8 mouse cellular contexts compared by ENCODE assay signal in the genomic region with DNA sequence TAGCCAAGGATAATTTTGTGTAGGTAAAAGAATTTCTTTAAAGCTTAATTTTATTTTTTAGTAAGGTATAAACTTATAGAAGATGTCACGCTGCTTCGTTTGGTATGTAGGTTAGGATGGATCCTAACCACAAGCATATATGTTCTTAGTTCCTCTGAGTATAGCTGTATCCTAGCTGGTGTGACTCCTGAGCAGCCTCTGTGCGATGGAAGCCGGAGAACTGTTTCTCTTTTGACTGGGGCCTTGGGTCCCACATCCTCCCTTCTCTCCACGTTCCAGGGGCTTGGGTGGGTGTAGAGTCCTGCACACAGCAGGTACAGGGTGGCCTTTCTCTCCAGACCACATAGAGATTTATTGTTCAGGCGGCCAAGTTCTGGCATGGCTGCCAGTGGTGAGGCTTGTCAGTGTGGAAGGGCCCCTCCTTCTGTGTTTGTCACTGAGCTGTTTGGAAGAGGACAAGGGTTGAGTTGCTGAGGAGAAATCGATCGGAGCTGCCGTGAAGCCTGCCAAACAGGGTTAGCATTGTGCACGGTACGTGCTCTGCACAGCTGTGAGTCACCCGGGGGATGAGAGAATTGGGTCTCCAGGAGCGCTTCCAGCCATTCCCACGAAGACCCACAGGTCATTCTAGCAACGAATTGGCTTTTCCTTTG. TPM values are rescaled to one million over a fixed set of nuclear protein-coding genes. Genes with fewer than 3 reads are reported as not detected.
DNase-seq lines count a peak whose midpoint lies in the region; ATAC-seq and TF ChIP-seq lines count a peak whose summit lies in the region.

No protein-coding gene starts in this region.

- no peaks in the 10 kb centered on the region for H3K9me3 ChIP-seq in neural tube, embryonic 15.5 days (replicated peaks)

- peak; percentile 83 for ATAC-seq in neural tube, embryonic 15.5 days (ENCODE audit: low FRiP score)

- no peaks in the 10 kb centered on the region for H3K27me3 ChIP-seq in neural tube, embryonic 15.5 days (replicated peaks)

- no peak overlapping the region for H3K4me3 ChIP-seq in neural tube, embryonic 15.5 days (replicated peaks)

- H3K9ac ChIP-seq in neural tube, embryonic 15.5 days (replicated peaks) = no peak overlapping the region

- no peak for TF ChIP-seq POLR2A in brain, embryonic 14.5 days (IDR thresholded peaks at IDR 0.05; ENCODE audit: borderline replicate concordance, extremely low read depth, insufficient read depth, insufficient read length, poor library complexity, severe bottlenecking)

- peak overlapping the region; percentile 11 for H3K4me2 ChIP-seq in neural tube, embryonic 15.5 days

- no peak for TF ChIP-seq CTCF in brain, embryonic 14.5 days (IDR thresholded peaks at IDR 0.05; ENCODE audit: borderline replicate concordance, extremely low read depth, insufficient read depth, insufficient read length)

- H3K27ac ChIP-seq in neural tube, embryonic 15.5 days (replicated peaks) = peak overlapping the region; percentile 61

- DNase-seq in cerebellum, adult 9-11 months = peak; percentile 13
- DNase-seq in cerebellum, adult 9-10 months = no peak
- DNase-seq in brain, embryonic 14.5 days (ENCODE audit: low read depth) = peak; percentile 71
- DNase-seq in left cerebral cortex, adult 9 months (ENCODE audit: low spot score in 2 of 2) = peak; percentile 23 to 42
- DNase-seq in kidney, adult 11 months = no peak
- DNase-seq in embryo, embryonic 9.5 days (ENCODE audit: extremely low spot score) = no peak
- no peak for DNase-seq in kidney, adult 18-20 months

- H3K4me1 ChIP-seq in neural tube, embryonic 15.5 days = peaks cover 15% of the 10 kb centered on the region

- WGBS in neural tube, embryonic 15.5 days = 45% methylated on average over 15 of the region's 15 CpGs

- H3K36me3 ChIP-seq in neural tube, embryonic 15.5 days = no peaks in the 10 kb centered on the region

RNA-seq across cellular contexts. Expression of a gene that starts 6.9 kb away (rescaled TPM):
- polyA plus RNA-seq in brain, embryonic 14.5 days (2012; rRNA removed) = 22.4 and 40.0 TPM in 2 replicates
- polyA plus RNA-seq in neural tube, embryonic 15.5 days (2015; fragmentation: Nextera tagmentation; extraction: Ambion mirVana) = 13.1 and 15.1 TPM in 2 replicates

Comparison
In these comparisons a context has a peak if more than half of its experiments do, and no peak if none do; other contexts are left out.
1. DNase-seq: peak in cerebellum, adult 9-11 months (single experiment), brain, embryonic 14.5 days (single experiment) and left cerebral cortex, adult 9 months (2 of 2); none in cerebellum, adult 9-10 months (single experiment), kidney, adult 11 months (single experiment), embryo, embryonic 9.5 days (single experiment) and kidney, adult 18-20 months (single experiment).